ENCODE assay signal across 8 mouse cellular contexts in genomic region chr1:157410937-157411336, GRCm38 (mm10). TPM values are rescaled to one million over a fixed set of nuclear protein-coding genes. Genes with fewer than 3 reads are reported as not detected.
DNase-seq lines count a peak whose midpoint lies in the region; ATAC-seq lines count a peak whose summit lies in the region.

No protein-coding gene starts in this region.

- H3K36me3 ChIP-seq in heart, embryonic 10.5 days = 0 out of 2 replicates have a peak, but pooled peaks cover 5% of the 10 kb centered on the region
- no peaks in the 10 kb centered on the region for H3K36me3 ChIP-seq in forebrain, embryonic 11.5 days (ENCODE audit: control insufficient read depth, insufficient read depth, low read length)
- no peaks in the 10 kb centered on the region for H3K36me3 ChIP-seq in liver, embryonic 15.5 days (replicated peaks)

- H3K9ac ChIP-seq in forebrain, embryonic 11.5 days (ENCODE audit: low read length) = peak overlapping the region; percentile 88
- no peak overlapping the region for H3K9ac ChIP-seq in liver, embryonic 15.5 days

- no peak for ATAC-seq in forebrain, embryonic 11.5 days (replicated peaks; ENCODE audit: low FRiP score)
- ATAC-seq in liver, embryonic 15.5 days (ENCODE audit: insufficient read depth) = no peak

- H3K27ac ChIP-seq in heart, embryonic 10.5 days = peak overlapping the region; percentile 93; the same call in 1 of the 2 replicates
- H3K27ac ChIP-seq in forebrain, embryonic 11.5 days (ENCODE audit: low read depth, low read length) = no peak overlapping the region
- H3K27ac ChIP-seq in liver, embryonic 15.5 days (replicated peaks) = no peak overlapping the region

- intact Hi-C loops in heart, postnatal 36 days (cut with DNase I) = loop anchor here (5.0 kb wide), 1 partner anchor 109 kb away; no protein-coding TSS in a partner anchor

- DNase-seq in heart, embryonic 10.5 days (ENCODE audit: low spot score) = no peak
- DNase-seq in heart, postnatal 36 days = no peak
- peak; percentile 4 to 6 for DNase-seq in B cell, adult 2 months
- no peak for DNase-seq in forebrain, embryonic 11.5 days (ENCODE audit: low spot score)
- DNase-seq in ovary, postnatal 10 days (ENCODE audit: low spot score) = no peak
- DNase-seq in c-Kit-positive CD71-positive TER-119-positive erythroid progenitor cells, embryonic 14.5 days (ENCODE audit: low spot score) = no peak
- no peak for DNase-seq in adrenal gland, postnatal 36 days

- WGBS in heart, embryonic 10.5 days = 11% methylated on average over 8 of the region's 8 CpGs
- 8% methylated on average over 8 of the region's 8 CpGs for WGBS in forebrain, embryonic 11.5 days
- WGBS in liver, embryonic 15.5 days (ENCODE audit: insufficient replicate concordance) = 8% methylated on average over 8 of the region's 8 CpGs

- H3K4me1 ChIP-seq in heart, embryonic 10.5 days = peaks cover 25% of the 10 kb centered on the region
- peaks cover 7% of the 10 kb centered on the region; the same call in 1 of the 2 replicates for H3K4me1 ChIP-seq in forebrain, embryonic 11.5 days (replicated peaks; ENCODE audit: control insufficient read depth, insufficient read depth, low read length)
- peaks cover 17% of the 10 kb centered on the region for H3K4me1 ChIP-seq in liver, embryonic 15.5 days (replicated peaks)

- peak overlapping the region; percentile 62 for H3K4me2 ChIP-seq in forebrain, embryonic 11.5 days (ENCODE audit: low read depth, low read length, severe bottlenecking)
- H3K4me2 ChIP-seq in liver, embryonic 15.5 days = peak overlapping the region; percentile 93

- H3K27me3 ChIP-seq in heart, embryonic 10.5 days (ENCODE audit: insufficient read depth, poor library complexity, severe bottlenecking) = no peaks in the 10 kb centered on the region
- H3K27me3 ChIP-seq in forebrain, embryonic 11.5 days (ENCODE audit: control insufficient read depth, insufficient read depth, low read length) = no peaks in the 10 kb centered on the region
- H3K27me3 ChIP-seq in liver, embryonic 15.5 days = peaks cover 21% of the 10 kb centered on the region

- H3K4me3 ChIP-seq in heart, embryonic 10.5 days = peak overlapping the region; percentile 98
- peak overlapping the region; percentile 95 for H3K4me3 ChIP-seq in forebrain, embryonic 11.5 days (ENCODE audit: low read depth, low read length)
- H3K4me3 ChIP-seq in liver, embryonic 15.5 days (replicated peaks) = peak overlapping the region; percentile 80

- no peaks in the 10 kb centered on the region for H3K9me3 ChIP-seq in heart, embryonic 10.5 days
- no peaks in the 10 kb centered on the region for H3K9me3 ChIP-seq in forebrain, embryonic 11.5 days (ENCODE audit: control insufficient read depth, low read length)
- H3K9me3 ChIP-seq in liver, embryonic 15.5 days (replicated peaks) = no peaks in the 10 kb centered on the region

RNA-seq across cellular contexts. Expression of gene Rasal2, which starts 1.5 kb away (rescaled TPM):
- polyA plus RNA-seq in heart, embryonic 10.5 days (2016; fragmentation: Nextera tagmentation; extraction: Ambion mirVana) = 13.2 and 17.3 TPM in 2 replicates
- total RNA-seq in heart, postnatal 36 days (2021) = 10 to 100 TPM; 25.4 to 35.8 TPM
- 15.4 and 19.4 TPM in 2 replicates for polyA plus RNA-seq in forebrain, embryonic 11.5 days (2014; fragmentation: Nextera tagmentation; extraction: Ambion mirVana)
- polyA plus RNA-seq in liver, embryonic 15.5 days (2015; fragmentation: Nextera tagmentation; extraction: Ambion mirVana) = 1.6 and 2.0 TPM in 2 replicates
- total RNA-seq in adrenal gland, postnatal 36 days (2021) = 10 to 100 TPM; 13.3 to 16.9 TPM

RNA-seq across cellular contexts. Expression of gene Cryzl2, which starts 47.4 kb away (rescaled TPM):
- polyA plus RNA-seq in heart, embryonic 10.5 days (2016; fragmentation: Nextera tagmentation; extraction: Ambion mirVana) = 15.1 and 31.1 TPM in 2 replicates
- 1 to 10 TPM; 7.3 to 8.4 TPM for total RNA-seq in heart, postnatal 36 days (2021)
- 8.4 and 9.4 TPM in 2 replicates for polyA plus RNA-seq in forebrain, embryonic 11.5 days (2014; fragmentation: Nextera tagmentation; extraction: Ambion mirVana)
- polyA plus RNA-seq in liver, embryonic 15.5 days (2015; fragmentation: Nextera tagmentation; extraction: Ambion mirVana) = 6.7 and 8.0 TPM in 2 replicates
- 10 to 100 TPM; 42.6 to 60.1 TPM for total RNA-seq in adrenal gland, postnatal 36 days (2021)

Comparison
In these comparisons a context has a peak if more than half of its experiments do, and no peak if none do; other contexts are left out.
1. DNase-seq: peak in B cell, adult 2 months (2 of 2); none in heart, embryonic 10.5 days (single experiment), heart, postnatal 36 days (0 of 2), forebrain, embryonic 11.5 days (single experiment), ovary, postnatal 10 days (single experiment), c-Kit-positive CD71-positive TER-119-positive erythroid progenitor cells, embryonic 14.5 days (single experiment) and adrenal gland, postnatal 36 days (0 of 2).
2. Peak in every context shown above with its lines, with median percentiles within 50 percentile points of each other: H3K4me3 ChIP-seq.